Mouse (Mus musculus) ES-E14 (cell line): ENCODE results near the gene Kat2a.

Source experiments
- CHD2 ChIP-seq: IDR thresholded peaks from 2 replicates; pipeline ENCODE4 v1.6.1; 2014; ENCODE audit warnings: mild to moderate bottlenecking, low read depth, low read length, inconsistent platforms
- HCFC1 ChIP-seq: IDR thresholded peaks from 2 replicates; pipeline ENCODE4 v1.6.1; 2012; ENCODE audit warnings: low read length, inconsistent platforms, borderline replicate concordance; ENCODE audit not compliant: insufficient read depth
- ZNF384 ChIP-seq: IDR thresholded peaks from 2 replicates; pipeline ENCODE4 v1.6.1; 2012; ENCODE audit warnings: low read depth, low read length, inconsistent platforms

DNA sequence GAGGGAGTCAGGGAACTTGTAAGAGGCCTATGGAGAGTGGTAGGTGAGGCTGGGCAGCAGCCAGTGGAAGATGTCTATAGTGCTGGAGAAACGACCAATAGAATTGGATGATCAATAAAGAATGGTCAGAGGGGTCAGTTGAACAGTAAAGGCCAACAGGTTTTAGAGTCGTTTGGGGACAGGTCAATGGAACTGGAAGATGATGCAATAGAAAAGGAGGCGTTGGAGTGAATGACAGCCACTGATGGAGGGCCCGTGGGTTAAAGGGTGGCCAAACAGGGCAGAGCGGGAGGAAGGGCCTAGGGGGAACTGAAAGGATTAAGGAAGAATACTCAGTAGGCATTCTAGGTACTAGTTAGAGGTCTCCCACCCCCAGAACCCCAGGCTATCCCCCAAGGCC, 34.8 kb upstream of the Kat2a start:
- TF ChIP-seq ZNF384 (no peak), HCFC1 (no peak), CHD2 (no peak)
